Mouse (Mus musculus) neural tube, embryonic 12.5 days (tissue): ENCODE measurements around the gene Strn3. TPM values are rescaled to one million over a fixed set of nuclear protein-coding genes. Genes with fewer than 3 reads are reported as not detected.
"Not testable (repeated sequence)": the region's sequence is repeated elsewhere in the genome, so short reads cannot be mapped to it uniquely, and the experiment has no call there.

Source experiments
- ATAC-seq: fragments of 200-750 bp; cut with Nextera tagmentation; 2 replicates; pipeline ENCODE4 v1.8.0; 2017; ENCODE audit warnings: low read depth, mild to moderate bottlenecking, moderate TSS enrichment, moderate library complexity; ENCODE audit not compliant: low FRiP score
- H3K27ac ChIP-seq: fragments of 300-500 bp; sonication (generic); 2 replicates; pipeline ENCODE4 v1.5.1; 2016
- H3K27me3 ChIP-seq: fragments of 300-500 bp; sonication (generic); replicated peaks from 2 replicates; pipeline ENCODE4 v1.6.1; 2016; ENCODE audit warnings: mild to moderate bottlenecking
- H3K36me3 ChIP-seq: fragments of 300-500 bp; sonication (generic); 2 replicates; pipeline ENCODE4 v1.6.1; 2016; ENCODE audit warnings: mild to moderate bottlenecking
- H3K4me1 ChIP-seq: fragments of 300-500 bp; sonication (generic); 2 replicates; pipeline ENCODE4 v1.6.1; 2016
- H3K4me2 ChIP-seq: fragments of 300-500 bp; sonication (generic); replicated peaks from 2 replicates; pipeline ENCODE4 v1.6.1; 2016; ENCODE audit warnings: mild to moderate bottlenecking
- H3K4me3 ChIP-seq: fragments of 300-500 bp; sonication (generic); 2 replicates; pipeline ENCODE4 v1.5.1; 2016
- H3K9ac ChIP-seq: fragments of 300-500 bp; sonication (generic); 2 replicates; pipeline ENCODE4 v1.6.1; 2016; ENCODE audit warnings: mild to moderate bottlenecking
- H3K9me3 ChIP-seq: fragments of 300-500 bp; sonication (generic); 2 replicates; pipeline ENCODE4 v1.6.1; 2016; ENCODE audit warnings: mild to moderate bottlenecking
- WGBS: fragments of 180-500 bp; shearing (Covaris S2); methylation state at CpG from one replicate; pipeline ENCODE4 v1.1.7; 2016; 5-methylcytosine and 5-hydroxymethylcytosine counted together
- polyA plus RNA-seq: library from polyadenylated mRNA; unstranded; fragments of >200 nt; fragmentation: Nextera tagmentation; extraction: Ambion mirVana; gene quantifications from 2 replicates; pipeline ENCODE4 v1.2.1, GENCODE M21; 2016

Gene Strn3
- polyA plus RNA-seq, 1 experiment from 2014 or later: 63.4 TPM

DNA sequence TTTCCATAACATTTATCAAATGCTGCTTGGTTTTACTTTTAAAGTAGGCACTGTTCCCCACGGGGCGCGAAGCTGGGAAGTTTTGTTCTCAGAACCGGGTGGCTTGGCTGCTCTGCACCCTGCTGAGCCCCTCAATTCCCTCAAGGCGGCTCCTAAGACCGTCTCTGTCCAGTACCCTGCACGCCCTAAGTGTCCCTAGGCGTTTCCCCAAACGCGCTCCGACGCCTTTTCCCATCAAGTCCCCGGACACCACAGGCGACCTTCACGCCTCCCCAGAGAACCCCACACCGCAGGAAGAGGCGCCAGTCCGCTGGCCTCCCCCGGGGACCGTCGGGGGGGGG lies 98.8 kb downstream of the Strn3 start:
- H3K9ac ChIP-seq: peak overlapping the region; percentile 54
- peaks cover 40% of the 10 kb centered on the region for H3K27me3 ChIP-seq
- peak overlapping the region; percentile 98 for H3K4me2 ChIP-seq
- H3K4me1 ChIP-seq: peaks cover 11% of the 10 kb centered on the region
- no peaks in the 10 kb centered on the region for H3K36me3 ChIP-seq
- H3K4me3 ChIP-seq: peak overlapping the region; percentile 62
- WGBS: under 1% methylated on average over 21 of the region's 21 CpGs
- ATAC-seq: peak; percentile 71
- H3K9me3 ChIP-seq: no peaks in the 10 kb centered on the region
- H3K27ac ChIP-seq: no peak overlapping the region

DNA sequence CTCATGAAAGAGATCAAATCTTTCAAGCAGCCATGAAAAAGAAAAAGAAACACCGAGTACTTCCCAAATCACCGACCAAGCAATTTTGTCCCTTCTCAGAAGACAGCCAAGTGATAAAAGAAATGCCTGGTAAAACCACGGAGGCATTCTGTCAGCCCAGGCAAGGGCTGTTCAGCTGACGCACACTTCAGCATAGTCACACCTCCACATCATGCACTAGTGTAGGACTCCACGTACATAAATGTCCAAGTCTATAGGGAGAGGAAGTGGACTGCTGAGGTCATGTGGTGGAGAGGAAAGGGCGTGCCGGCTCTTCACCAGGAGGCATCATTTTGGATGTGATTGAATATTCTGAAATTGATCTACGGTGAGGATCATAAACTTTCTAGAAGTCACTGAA lies 99.8 kb downstream of the Strn3 start:
- H3K9me3 ChIP-seq: no peaks in the 10 kb centered on the region
- WGBS: 71% methylated on average over 8 of the region's 8 CpGs
- H3K4me1 ChIP-seq: peaks cover 11% of the 10 kb centered on the region
- no peak overlapping the region for H3K27ac ChIP-seq
- ATAC-seq: no peak
- H3K27me3 ChIP-seq: peaks cover 40% of the 10 kb centered on the region
- H3K4me3 ChIP-seq: no peak overlapping the region
- no peaks in the 10 kb centered on the region for H3K36me3 ChIP-seq
- H3K9ac ChIP-seq: no peak overlapping the region
- H3K4me2 ChIP-seq: no peak overlapping the region

DNA sequence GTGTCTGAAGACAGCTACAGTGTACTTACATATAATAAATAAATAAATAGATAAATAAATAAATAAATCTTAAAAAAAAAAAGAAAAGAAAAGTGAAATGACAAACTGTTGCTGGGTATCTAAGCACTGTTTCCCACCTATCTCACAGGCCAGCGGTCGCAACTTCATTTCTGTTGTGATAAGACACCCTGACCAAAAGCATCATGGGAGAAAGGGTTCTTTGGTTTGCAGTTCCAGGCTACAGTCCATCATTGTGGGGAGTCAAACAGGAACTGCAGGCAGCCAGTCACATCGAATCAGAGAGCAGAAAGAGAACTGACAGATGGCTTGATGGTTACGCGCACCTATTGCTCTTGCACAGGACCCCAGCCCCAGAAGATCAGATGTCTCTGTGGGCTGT lies 102.4 kb downstream of the Strn3 start:
- H3K4me3 ChIP-seq: no peak overlapping the region
- no peak overlapping the region for H3K9ac ChIP-seq
- no peak overlapping the region for H3K27ac ChIP-seq
- ATAC-seq: no peak
- H3K9me3 ChIP-seq: no peaks in the 10 kb centered on the region
- H3K36me3 ChIP-seq: no peaks in the 10 kb centered on the region
- H3K4me2 ChIP-seq: no peak overlapping the region
- peaks cover 11% of the 10 kb centered on the region for H3K4me1 ChIP-seq
- WGBS: 90% methylated on average over 5 of the region's 5 CpGs
- H3K27me3 ChIP-seq: peaks cover 24% of the 10 kb centered on the region

DNA sequence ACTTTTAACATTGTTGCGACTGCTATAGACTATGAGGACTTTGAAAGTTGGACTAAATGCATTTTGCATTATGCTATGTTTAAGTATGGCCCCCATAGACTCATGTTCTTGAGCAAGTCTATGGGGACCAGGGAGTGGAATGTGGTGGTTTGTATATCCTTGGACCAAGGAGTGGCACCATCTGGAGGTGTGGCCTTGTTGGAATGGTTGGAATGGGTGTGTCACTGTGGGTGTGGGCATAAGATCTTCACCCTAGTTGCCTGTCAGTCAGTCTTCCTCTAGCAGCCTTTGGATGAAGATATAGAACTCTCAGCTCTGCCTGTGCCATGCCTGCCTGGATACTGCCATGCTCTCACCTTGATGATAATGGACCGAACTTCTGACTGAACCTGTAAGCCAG lies 113.9 kb downstream of the Strn3 start:
- H3K27me3 ChIP-seq, H3K4me2 ChIP-seq, H3K9ac ChIP-seq, H3K4me1 ChIP-seq, H3K4me3 ChIP-seq, H3K36me3 ChIP-seq, H3K27ac ChIP-seq, H3K9me3 ChIP-seq, ATAC-seq: not testable (repeated sequence)
- 91% methylated on average over 2 of the region's 2 CpGs for WGBS

DNA sequence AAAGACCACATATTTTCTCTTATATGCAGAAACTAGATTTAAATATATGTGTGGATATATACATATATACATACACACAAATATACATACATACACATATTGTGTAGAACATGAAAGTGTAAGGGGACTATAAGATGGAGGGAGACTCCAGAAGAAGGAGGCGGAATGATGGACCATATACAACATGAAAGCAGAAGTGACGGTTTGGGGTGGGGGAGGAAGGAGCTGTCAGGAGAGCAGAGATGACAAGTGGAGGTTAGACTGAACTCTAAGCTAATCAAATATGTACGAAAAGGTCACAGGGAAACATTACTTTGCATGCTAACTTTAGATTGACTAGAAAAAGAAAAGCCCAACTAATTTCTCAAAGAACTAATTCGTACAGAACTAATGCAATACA lies 119.0 kb downstream of the Strn3 start:
- no peaks in the 10 kb centered on the region for H3K27me3 ChIP-seq
- H3K4me3 ChIP-seq: no peak overlapping the region
- H3K27ac ChIP-seq: no peak overlapping the region
- H3K36me3 ChIP-seq: no peaks in the 10 kb centered on the region
- H3K9me3 ChIP-seq: no peaks in the 10 kb centered on the region
- no peak overlapping the region for H3K4me2 ChIP-seq
- ATAC-seq: no peak
- no peak overlapping the region for H3K9ac ChIP-seq
- whole genome bisulfite sequencing: 88% methylated on average over 4 of the region's 4 CpGs
- no peaks in the 10 kb centered on the region for H3K4me1 ChIP-seq

DNA sequence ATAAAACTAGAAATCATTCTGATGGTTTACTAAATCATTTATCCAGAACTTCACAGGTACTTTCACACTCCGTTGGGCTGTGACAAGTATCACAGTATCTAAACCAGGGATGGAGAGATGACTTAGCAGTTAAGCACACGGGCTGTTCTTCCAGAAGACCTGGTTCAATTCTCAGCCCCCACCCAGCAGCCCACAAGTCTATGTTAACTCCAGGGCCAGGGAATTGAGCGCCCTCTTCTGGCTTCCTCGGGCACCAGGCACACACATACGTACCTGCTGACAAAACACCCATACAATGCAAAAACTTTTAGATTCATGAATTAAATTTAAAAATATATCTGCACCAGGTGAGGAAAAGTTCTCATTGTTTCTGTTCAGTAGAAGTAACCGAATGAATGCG lies 121.8 kb downstream of the Strn3 start:
- Histone ChIP-seq H3K27me3 (no peaks in the 10 kb centered on the region), H3K9me3 (peaks cover 4% of the 10 kb centered on the region; the same call in 1 of the 2 replicates)
- ATAC-seq: no peak

DNA sequence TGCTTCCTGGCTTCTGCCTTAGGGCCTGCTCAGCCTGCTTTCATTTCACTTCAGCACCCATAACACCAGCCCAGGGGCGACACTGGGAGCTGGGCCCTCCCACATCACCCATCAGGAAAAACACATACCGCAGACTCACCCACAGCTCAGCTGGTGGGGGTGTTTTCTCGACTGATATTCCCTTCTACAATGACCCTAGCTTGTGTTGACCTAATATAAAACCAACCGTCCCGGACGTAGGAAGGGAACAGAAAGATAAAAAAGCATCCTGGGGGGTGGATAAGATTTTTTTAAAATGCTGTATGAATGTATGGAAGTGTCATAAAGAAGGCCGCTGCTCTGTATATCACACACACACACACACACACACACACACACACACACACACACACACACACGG lies 122.2 kb downstream of the Strn3 start:
- 92% methylated on average over 8 of the region's 8 CpGs for WGBS
- Histone ChIP-seq H3K4me2 (no peak overlapping the region), H3K9ac (no peak overlapping the region), H3K27ac (no peak overlapping the region), H3K9me3 (peaks cover 4% of the 10 kb centered on the region; the same call in 1 of the 2 replicates), H3K4me1 (no peaks in the 10 kb centered on the region), H3K36me3 (no peaks in the 10 kb centered on the region), H3K4me3 (no peak overlapping the region), H3K27me3 (no peaks in the 10 kb centered on the region)
- no peak for ATAC-seq

More for the DNA sequence above, 121.8 kb downstream of the Strn3 start:
- Histone ChIP-seq H3K27ac (no peak overlapping the region), H3K36me3 (no peaks in the 10 kb centered on the region), H3K9ac (no peak overlapping the region), H3K4me3 (no peak overlapping the region), H3K4me1 (no peaks in the 10 kb centered on the region), H3K4me2 (no peak overlapping the region)
- WGBS: 69% methylated on average over 7 of the region's 7 CpGs

DNA sequence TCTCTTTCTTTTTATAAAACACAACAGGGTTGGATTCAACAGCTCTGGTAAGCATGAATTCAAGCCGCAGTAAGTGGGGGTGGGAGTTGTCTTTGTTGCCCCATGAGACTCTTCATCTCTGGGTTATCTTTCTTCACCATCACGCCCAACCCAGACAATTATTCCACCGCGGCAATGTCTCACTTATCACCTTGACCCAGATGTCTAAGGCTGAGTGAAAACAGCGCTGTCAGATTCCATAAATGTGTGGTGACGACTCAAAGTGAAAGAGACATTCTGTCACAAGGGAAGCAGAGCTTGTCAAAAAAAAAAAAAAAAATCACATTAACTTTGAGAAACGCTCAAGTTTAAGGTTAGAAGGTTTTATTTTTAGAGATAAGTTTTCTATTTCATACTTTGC lies 124.5 kb downstream of the Strn3 start:
- Histone ChIP-seq H3K4me1 (no peaks in the 10 kb centered on the region), H3K27ac (no peak overlapping the region), H3K9ac (no peak overlapping the region), H3K4me3 (no peak overlapping the region), H3K4me2 (no peak overlapping the region), H3K36me3 (no peaks in the 10 kb centered on the region), H3K9me3 (peaks cover 4% of the 10 kb centered on the region; the same call in 1 of the 2 replicates), H3K27me3 (no peaks in the 10 kb centered on the region)
- ATAC-seq: no peak
- WGBS: 91% methylated on average over 7 of the region's 7 CpGs

DNA sequence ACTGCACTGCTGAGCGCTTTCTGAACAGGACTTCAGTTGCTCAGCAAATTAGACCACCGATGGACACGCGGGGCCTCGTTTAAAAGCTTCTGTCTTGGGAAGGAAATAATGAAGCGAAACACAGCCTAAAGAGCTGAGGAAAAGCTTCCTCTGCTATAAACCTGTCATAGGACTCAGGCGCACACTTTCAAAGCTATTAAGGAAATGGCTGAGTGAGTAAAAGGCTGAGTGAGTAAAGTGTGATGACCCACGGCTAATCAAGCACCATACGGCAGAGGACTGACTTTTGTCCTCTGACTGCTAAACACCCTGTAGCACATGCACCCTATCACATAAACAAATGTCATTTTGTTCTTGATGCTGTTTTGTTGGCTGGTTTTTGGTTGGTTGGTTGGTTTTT lies 130.3 kb downstream of the Strn3 start:
- Histone ChIP-seq H3K9ac (no peak overlapping the region), H3K27ac (no peak overlapping the region), H3K36me3 (no peaks in the 10 kb centered on the region), H3K9me3 (peaks cover 4% of the 10 kb centered on the region; the same call in 1 of the 2 replicates), H3K4me3 (no peak overlapping the region), H3K4me2 (no peak overlapping the region), H3K4me1 (peaks cover 5% of the 10 kb centered on the region; the same call in 1 of the 2 replicates), H3K27me3 (no peaks in the 10 kb centered on the region)
- WGBS: 18% methylated on average over 9 of the region's 9 CpGs
- ATAC-seq: no peak

Other genes with a start within 250 kb of the Strn3 start
- 5.5 and 7.5 TPM in 2 replicates for gene Coch, start 98.6 kb downstream of the Strn3 start, polyA plus RNA-seq
- 49.9 and 54.4 TPM in 2 replicates for gene Ap4s1, start 864 bp downstream of the Strn3 start, polyA plus RNA-seq
- 36.0 and 39.1 TPM in 2 replicates for gene Hectd1, start 137.6 kb upstream of the Strn3 start, polyA plus RNA-seq